In the genomic region with DNA sequence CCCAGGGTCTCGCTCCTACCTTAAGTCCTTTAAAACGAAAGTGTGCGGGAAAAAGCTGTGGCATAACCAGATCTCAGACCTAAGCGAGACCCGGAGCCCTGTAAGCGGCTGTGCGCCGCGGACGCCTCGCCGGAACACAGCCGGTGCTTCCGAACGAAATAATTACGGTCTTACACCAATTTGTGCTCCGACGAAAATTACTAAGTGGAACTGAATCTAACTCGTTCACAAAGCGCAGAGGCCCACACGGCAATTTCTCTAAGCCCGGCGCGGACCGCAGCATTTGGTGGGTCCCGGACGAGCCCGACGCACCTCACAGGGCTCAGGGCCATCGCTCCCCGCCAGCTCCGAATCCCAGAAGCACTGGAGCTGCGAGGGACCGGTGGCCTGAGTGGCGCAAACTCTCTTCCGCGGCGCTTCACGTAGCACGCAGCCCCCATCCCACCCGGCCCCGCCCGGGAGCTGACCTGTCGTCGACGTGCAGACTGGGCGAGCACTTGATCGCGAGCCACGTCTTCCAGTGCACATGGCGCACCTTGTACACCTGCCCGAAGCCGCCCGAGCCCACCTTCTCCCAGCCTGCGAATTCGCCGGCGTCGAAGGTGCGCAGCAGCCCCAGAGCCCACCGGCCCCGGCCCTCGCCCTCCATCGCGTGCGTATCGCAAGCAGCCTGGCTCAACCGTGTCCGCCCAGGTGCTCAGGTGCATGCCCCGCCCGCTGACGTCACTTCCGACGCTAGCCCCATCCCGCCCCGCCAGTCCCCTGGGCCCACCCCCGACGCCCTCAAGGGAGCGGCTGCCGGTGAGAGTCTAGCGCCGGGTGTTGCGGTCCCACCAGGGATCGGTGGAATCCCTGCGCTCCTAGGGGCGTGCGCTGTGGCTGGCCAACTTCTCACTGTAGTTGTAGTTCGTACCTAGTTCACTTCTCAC, we compare ENCODE assay signal across 7 mouse cellular contexts. TPM values are rescaled to one million over a fixed set of nuclear protein-coding genes. Genes with fewer than 3 reads are reported as not detected.
DNase-seq lines count a peak whose midpoint lies in the region; ATAC-seq and TF ChIP-seq lines count a peak whose summit lies in the region.

A gene (minus strand): TSS at position 727 of the 929 bp plus-strand sequence.

- no peaks in the 10 kb centered on the region for H3K36me3 ChIP-seq in G1E (replicated peaks)
- no peaks in the 10 kb centered on the region for H3K36me3 ChIP-seq in heart, embryonic 15.5 days

- TF ChIP-seq POLR2A in bone marrow macrophage, adult 2 months (IDR thresholded peaks at IDR 0.05; ENCODE audit: borderline replicate concordance, low read depth, low read length), result no peak

- WGBS in heart, embryonic 15.5 days, result under 1% methylated on average over 88 of the region's 88 CpGs

- H3K4me2 ChIP-seq in heart, embryonic 15.5 days, result peak within 1 kb of the TSS; percentile 91

- peak within 1 kb of the TSS; percentile 50 for H3K9ac ChIP-seq in heart, embryonic 15.5 days

- H3K27me3 ChIP-seq in G1E (ENCODE audit: insufficient read depth, low read length), result peaks cover 31% of the 10 kb centered on the region
- H3K27me3 ChIP-seq in heart, embryonic 15.5 days, result peaks cover 47% of the 10 kb centered on the region

- no peak for TF ChIP-seq CTCF in G1E (IDR thresholded peaks at IDR 0.05; ENCODE audit: low read depth, low read length)
- TF ChIP-seq CTCF in bone marrow macrophage, adult 2 months (IDR thresholded peaks at IDR 0.05; ENCODE audit: low read depth, low read length), result no peak

- no peak within 1 kb of the TSS for H3K27ac ChIP-seq in bone marrow macrophage, adult 2 months (ENCODE audit: insufficient read depth, low read depth, low read length)
- H3K27ac ChIP-seq in heart, embryonic 15.5 days, result no peak within 1 kb of the TSS

- no peak for ATAC-seq in G1E (ENCODE audit: extremely low read depth, insufficient number of reproducible peaks, low FRiP score, poor library complexity, severe bottlenecking)
- ATAC-seq in heart, embryonic 15.5 days (replicated peaks; ENCODE audit: insufficient number of reproducible peaks, insufficient read depth, low FRiP score, low read depth), result peak; percentile 56

- peak within 1 kb of the TSS; percentile 27 for H3K4me3 ChIP-seq in G1E (ENCODE audit: low read depth, low read length)
- H3K4me3 ChIP-seq in bone marrow macrophage, adult 2 months (ENCODE audit: insufficient read depth, low read length), result peak within 1 kb of the TSS; percentile 38
- peak within 1 kb of the TSS; percentile 59 for H3K4me3 ChIP-seq in heart, embryonic 15.5 days

- no peaks in the 10 kb centered on the region for H3K4me1 ChIP-seq in G1E (ENCODE audit: insufficient read depth, low read depth, low read length)
- H3K4me1 ChIP-seq in bone marrow macrophage, adult 2 months (ENCODE audit: control insufficient read depth, insufficient read depth, low read length), result no peaks in the 10 kb centered on the region
- H3K4me1 ChIP-seq in heart, embryonic 15.5 days (replicated peaks), result peaks cover 28% of the 10 kb centered on the region

- DNase-seq in G1E (ENCODE audit: low spot score), result no peak
- DNase-seq in kidney, postnatal 14 days, result peak; percentile 88
- peak; percentile 78 to 85 for DNase-seq in lung, postnatal 4 days
- peak; percentile 66 for DNase-seq in testis, postnatal 10 days (ENCODE audit: low spot score)
- DNase-seq in layer of hippocampus, adult 11-12 months (ENCODE audit: low spot score), result no peak

- H3K9me3 ChIP-seq in G1E (replicated peaks), result peaks cover 8% of the 10 kb centered on the region
- no peaks in the 10 kb centered on the region for H3K9me3 ChIP-seq in heart, embryonic 15.5 days (replicated peaks)

RNA-seq across cellular contexts. Expression of the gene that starts here (rescaled TPM):
- total RNA-seq in G1E (2014; fragmentation: Nextera tagmentation), result not detected in 2 replicates
- total RNA-seq in G1E (2017), result 0.05 and 0.06 TPM in 2 replicates
- polyA plus RNA-seq in G1E (2012), result not detected in 2 replicates
- polyA plus RNA-seq in bone marrow macrophage, adult 2 months (2012; ENCODE audit: insufficient read depth, insufficient read length, missing spikeins), result not detected in 2 replicates
- 2.3 and 5.0 TPM in 2 replicates for polyA plus RNA-seq in heart, embryonic 15.5 days (2015; fragmentation: Nextera tagmentation; extraction: Ambion mirVana)

Comparison
In these comparisons a context has a peak if more than half of its experiments do, and no peak if none do; other contexts are left out.
1. DNase-seq: peak in kidney, postnatal 14 days (single experiment), lung, postnatal 4 days (2 of 2) and testis, postnatal 10 days (single experiment); none in G1E (single experiment) and layer of hippocampus, adult 11-12 months (single experiment).
2. Peak in every context shown above with its lines, with median percentiles within 50 percentile points of each other: H3K4me3 ChIP-seq.